ENCODE assay signal across 9 mouse cellular contexts in the genomic region with DNA sequence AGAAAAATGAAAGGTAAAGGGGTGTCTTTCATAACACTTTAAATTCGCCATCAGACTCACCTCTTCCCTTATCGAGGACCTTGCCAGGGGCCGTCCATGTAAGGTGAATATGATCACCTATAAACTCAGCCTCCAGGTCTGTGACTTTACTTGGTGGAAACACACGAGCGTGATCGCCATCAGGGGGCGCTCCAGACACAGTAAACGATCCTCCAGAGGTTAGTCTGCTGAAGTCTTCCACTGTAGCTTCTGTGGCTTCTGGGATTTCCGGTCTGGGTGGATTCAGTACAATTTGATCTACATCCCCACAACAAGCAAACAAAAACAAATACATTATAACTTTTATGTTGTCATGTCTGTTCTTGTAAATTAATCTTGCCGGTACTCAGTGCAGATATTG. TPM values are rescaled to one million over a fixed set of nuclear protein-coding genes. Genes with fewer than 3 reads are reported as not detected.
DNase-seq lines count a peak whose midpoint lies in the region; ATAC-seq lines count a peak whose summit lies in the region.
"Had no signal": no experiment of that assay in that cellular context is flagged by ENCODE, and none has a peak within 500 bp of the region (broad histone marks: within the 10 kb centered on the region; RNA-seq: fewer than 3 reads in every experiment).

No protein-coding gene starts in this region.

- no peak overlapping the region for H3K9ac ChIP-seq in stomach, embryonic 14.5 days (replicated peaks; ENCODE audit: low read depth, low read length)
- H3K9ac ChIP-seq: embryonic facial prominence, embryonic 13.5 days had no signal

- no peaks in the 10 kb centered on the region for H3K4me1 ChIP-seq in limb, embryonic 10.5 days
- no peaks in the 10 kb centered on the region for H3K4me1 ChIP-seq in stomach, embryonic 14.5 days (ENCODE audit: control insufficient read depth, insufficient read depth, low read length)
- H3K4me1 ChIP-seq: embryonic facial prominence, embryonic 13.5 days had no signal

- WGBS in limb, embryonic 10.5 days, result 24% methylated on average over 10 of the region's 10 CpGs
- 10% methylated on average over 10 of the region's 10 CpGs for WGBS in stomach, embryonic 14.5 days

- peak; percentile 78 for DNase-seq in 416B (ENCODE audit: low read depth)
- DNase-seq in adrenal gland, postnatal 10 days, result peak; percentile 89
- peak; percentile 64 for DNase-seq in embryo, embryonic 11.5 days (ENCODE audit: low read depth, low spot score)
- DNase-seq in gastrocnemius, postnatal 4 days (ENCODE audit: low spot score in 2 of 2), result peak; percentile 45 to 76
- peak; percentile 36 to 85 for DNase-seq in kidney, adult 8-10 months
- DNase-seq in limb, embryonic 10.5 days (ENCODE audit: low spot score), result peak; percentile 84
- peak; percentile 1 to 9 for DNase-seq in natural killer cell, adult 2 months (ENCODE audit: low spot score in 2 of 2)

- no peak overlapping the region for H3K4me3 ChIP-seq in limb, embryonic 10.5 days
- no peak overlapping the region for H3K4me3 ChIP-seq in stomach, embryonic 14.5 days (ENCODE audit: low read depth, low read length)
- H3K4me3 ChIP-seq: embryonic facial prominence, embryonic 13.5 days had no signal

- H3K4me2 ChIP-seq in stomach, embryonic 14.5 days (replicated peaks; ENCODE audit: low read depth, low read length), result no peak overlapping the region
- H3K4me2 ChIP-seq: embryonic facial prominence, embryonic 13.5 days had no signal

- no peak overlapping the region for H3K27ac ChIP-seq in limb, embryonic 10.5 days
- no peak overlapping the region for H3K27ac ChIP-seq in stomach, embryonic 14.5 days (ENCODE audit: low read length)
- H3K27ac ChIP-seq: embryonic facial prominence, embryonic 13.5 days had no signal

- no peaks in the 10 kb centered on the region for H3K27me3 ChIP-seq in limb, embryonic 10.5 days (ENCODE audit: low read depth, poor library complexity, severe bottlenecking)
- H3K27me3 ChIP-seq in stomach, embryonic 14.5 days (ENCODE audit: control insufficient read depth, insufficient read depth, low read length), result no peaks in the 10 kb centered on the region
- H3K27me3 ChIP-seq: embryonic facial prominence, embryonic 13.5 days had no signal

- no peaks in the 10 kb centered on the region for H3K36me3 ChIP-seq in limb, embryonic 10.5 days
- H3K36me3 ChIP-seq in stomach, embryonic 14.5 days (ENCODE audit: control insufficient read depth, insufficient read depth, low read length), result no peaks in the 10 kb centered on the region
- H3K36me3 ChIP-seq: embryonic facial prominence, embryonic 13.5 days had no signal

- 0 out of 2 replicates have a peak, but pooled peaks have one; percentile 58 for ATAC-seq in stomach, embryonic 14.5 days (ENCODE audit: insufficient number of reproducible peaks, insufficient read depth, low FRiP score, low read depth)

- H3K9me3 ChIP-seq in limb, embryonic 10.5 days (replicated peaks), result no peaks in the 10 kb centered on the region
- H3K9me3 ChIP-seq in stomach, embryonic 14.5 days (ENCODE audit: control insufficient read depth, low read depth, low read length), result no peaks in the 10 kb centered on the region
- H3K9me3 ChIP-seq: embryonic facial prominence, embryonic 13.5 days had no signal

RNA-seq across cellular contexts. Expression of a gene that starts 5.9 kb away (rescaled TPM):
- total RNA-seq in adrenal gland, postnatal 10 days (2021), result under 1 TPM; 0.12 to 0.21 TPM
- under 1 TPM in 1 of 2 experiments, not detected in 1; 0.10 TPM for total RNA-seq in gastrocnemius, postnatal 4 days (2021)
- not detected in 2 replicates for polyA plus RNA-seq in limb, embryonic 10.5 days (2016; fragmentation: Nextera tagmentation; extraction: Ambion mirVana)
- 0.29 and 0.32 TPM in 2 replicates for polyA plus RNA-seq in stomach, embryonic 14.5 days (2014; fragmentation: Nextera tagmentation; extraction: Ambion mirVana)

RNA-seq across cellular contexts. Expression of a gene that starts 24.0 kb away (rescaled TPM):
- not detected for total RNA-seq in adrenal gland, postnatal 10 days (2021)
- total RNA-seq in gastrocnemius, postnatal 4 days (2021), result not detected
- not detected in 2 replicates for polyA plus RNA-seq in limb, embryonic 10.5 days (2016; fragmentation: Nextera tagmentation; extraction: Ambion mirVana)
- 0.27 and 0.35 TPM in 2 replicates for polyA plus RNA-seq in stomach, embryonic 14.5 days (2014; fragmentation: Nextera tagmentation; extraction: Ambion mirVana)
- polyA plus RNA-seq: embryonic facial prominence, embryonic 13.5 days had no signal

Comparison
In these comparisons a context has a peak if more than half of its experiments do, and no peak if none do; other contexts are left out.
1. DNase-seq: peak in every context shown above with its lines; median percentile 89 in adrenal gland, postnatal 10 days; 84 in limb, embryonic 10.5 days; 78 in 416B; 64 in embryo, embryonic 11.5 days; 60 in gastrocnemius, postnatal 4 days; 60 in kidney, adult 8-10 months; 5 in natural killer cell, adult 2 months.